ENCODE assay signal across 22 mouse cellular contexts in genomic region chr13:6741916-6742315, GRCm38 (mm10).
"Had no signal": no experiment of that assay in that cellular context is flagged by ENCODE, and none has a peak within 500 bp of the region (broad histone marks: within the 10 kb centered on the region; RNA-seq: fewer than 3 reads in every experiment).

No protein-coding gene starts in this region.

- ATAC-seq: inflammation-experienced regulatory T-cells, adult 6 months; intestine, embryonic 16.5 days; liver, postnatal 0 days; lung, postnatal 0 days had no signal

- H3K27me3 ChIP-seq: limb, embryonic 12.5 days; limb, embryonic 15.5 days; megakaryocyte, embryonic 14.5 days; neural tube, embryonic 12.5 days; neural tube, embryonic 15.5 days had no signal

- DNase-seq: kidney, adult 18-20 months; kidney, postnatal 25 days; liver, postnatal 0 days; lung, embryonic 14.5 days; right cerebral cortex, adult 18-20 months; right cerebral cortex, postnatal 14 days; right cerebral cortex, postnatal 4 days; thymus, adult 2 months; thymus, postnatal 14 days; thymus, postnatal 4 days had no signal

- H3K9ac ChIP-seq: limb, embryonic 12.5 days; limb, embryonic 15.5 days; liver, embryonic 14.5 days; liver, postnatal 0 days; lung, embryonic 14.5 days; neural tube, embryonic 12.5 days; neural tube, embryonic 15.5 days had no signal

- H3K9me3 ChIP-seq: limb, embryonic 12.5 days; limb, embryonic 15.5 days; megakaryocyte, embryonic 14.5 days; neural tube, embryonic 12.5 days; neural tube, embryonic 15.5 days had no signal

- H3K4me1 ChIP-seq: limb, embryonic 12.5 days; limb, embryonic 15.5 days; megakaryocyte, embryonic 14.5 days; neural tube, embryonic 12.5 days; neural tube, embryonic 15.5 days had no signal

- H3K27ac ChIP-seq: kidney, postnatal 0 days; limb, embryonic 12.5 days; limb, embryonic 15.5 days; liver, embryonic 14.5 days; neural tube, embryonic 12.5 days; neural tube, embryonic 15.5 days; stomach, postnatal 0 days had no signal

- H3K4me3 ChIP-seq: limb, embryonic 12.5 days; limb, embryonic 15.5 days; megakaryocyte, embryonic 14.5 days; neural tube, embryonic 12.5 days; neural tube, embryonic 15.5 days had no signal

- H3K36me3 ChIP-seq: limb, embryonic 12.5 days; limb, embryonic 15.5 days; neural tube, embryonic 12.5 days; neural tube, embryonic 15.5 days had no signal

- H3K4me2 ChIP-seq: limb, embryonic 12.5 days; limb, embryonic 15.5 days; liver, embryonic 11.5 days; lung, embryonic 14.5 days; neural tube, embryonic 12.5 days; neural tube, embryonic 15.5 days had no signal
